Mouse (Mus musculus) olfactory bulb, adult 2 months (tissue): ENCODE measurements around the gene Serpina3f.

Experiments
- CTCF ChIP-seq: fragments of 200-500 bp; IDR thresholded peaks from 2 replicates; pipeline ENCODE4 v1.5.1; 2012; ENCODE audit warnings: low read depth, mild to moderate bottlenecking, low read length, moderate library complexity; ENCODE audit not compliant: insufficient read depth
- POLR2A ChIP-seq: fragments of 200-500 bp; IDR thresholded peaks from 2 replicates; pipeline ENCODE4 v1.6.1; 2012; ENCODE audit warnings: mild to moderate bottlenecking, low read depth, low read length, moderate library complexity; ENCODE audit not compliant: insufficient read depth

DNA sequence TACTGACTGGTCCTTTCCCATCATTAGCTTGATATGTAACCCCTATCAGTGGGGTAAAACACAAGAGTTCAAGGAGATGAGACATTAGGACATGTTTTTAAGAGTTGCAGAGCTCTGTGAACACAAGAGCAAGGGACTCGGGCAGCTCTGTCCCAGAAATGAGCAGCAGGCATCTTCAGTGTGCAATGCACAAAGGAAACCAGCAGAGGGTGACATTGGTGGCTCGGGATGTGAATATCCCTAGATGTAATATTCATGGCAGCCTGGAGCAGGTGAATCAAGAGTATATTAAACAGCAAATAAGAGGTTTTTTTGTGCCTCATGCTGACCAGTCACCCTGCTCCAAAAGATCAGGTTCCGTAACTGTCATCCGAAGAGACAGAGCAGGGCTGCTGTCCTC lies 5.2 kb upstream of the Serpina3f start:
- TF ChIP-seq CTCF (no peak), POLR2A (no peak)
